Mouse (Mus musculus) lung, postnatal 0 days (tissue): Measurements from ENCODE around the gene Cxcr6. TPM values are rescaled to one million over a fixed set of nuclear protein-coding genes. Genes with fewer than 3 reads are reported as not detected.
"Not testable (repeated sequence)": the region's sequence is repeated elsewhere in the genome, so short reads cannot be mapped to it uniquely, and the experiment has no call there.

Experiments
- ATAC-seq: fragments of 200-750 bp; cut with Nextera tagmentation; 2 replicates; pipeline ENCODE4 v1.8.0; 2017; ENCODE audit warnings: moderate library complexity
- DNase-seq: peaks from one replicate; pipeline ENCODE4 v3.0.0-alpha.2; 2016; ENCODE audit warnings: low spot score
- H3K27ac ChIP-seq: fragments of 300-500 bp; sonication (generic); 2 replicates; pipeline ENCODE4 v1.5.1; 2014; ENCODE audit warnings: antibody characterized with exemption, mild to moderate bottlenecking, low read length, mixed read lengths
- H3K27me3 ChIP-seq: fragments of 300-500 bp; sonication (generic); replicated peaks from 2 replicates; pipeline ENCODE4 v1.6.1; 2014; ENCODE audit warnings: low read length, mixed read lengths; ENCODE audit not compliant: insufficient read depth
- H3K36me3 ChIP-seq: fragments of 300-500 bp; sonication (generic); 2 replicates; pipeline ENCODE4 v1.6.1; 2014; ENCODE audit warnings: low read length, mixed read lengths; ENCODE audit not compliant: insufficient read depth
- H3K4me1 ChIP-seq: fragments of 300-500 bp; sonication (generic); 2 replicates; pipeline ENCODE4 v1.6.1; 2014; ENCODE audit warnings: antibody characterized with exemption, low read depth, low read length, mixed read lengths; ENCODE audit not compliant: insufficient read depth
- H3K4me2 ChIP-seq: fragments of 300-500 bp; sonication (generic); replicated peaks from 2 replicates; pipeline ENCODE4 v1.6.1; 2014; ENCODE audit warnings: low read depth, mild to moderate bottlenecking, low read length, moderate library complexity, mixed read lengths
- H3K4me3 ChIP-seq: fragments of 300-500 bp; sonication (generic); 2 replicates; pipeline ENCODE4 v1.5.1; 2014; ENCODE audit warnings: low read depth, low read length
- H3K9ac ChIP-seq: fragments of 300-500 bp; sonication (generic); replicated peaks from 2 replicates; pipeline ENCODE4 v1.6.1; 2014; ENCODE audit warnings: low read depth, mild to moderate bottlenecking
- H3K9me3 ChIP-seq: fragments of 300-500 bp; sonication (generic); 2 replicates; pipeline ENCODE4 v1.6.1; 2016; ENCODE audit warnings: low read length, mixed read lengths
- CTCF ChIP-seq: IDR thresholded peaks from 2 replicates; pipeline ENCODE4 v1.5.1; 2016; ENCODE audit warnings: antibody characterized with exemption, mild to moderate bottlenecking
- EP300 ChIP-seq: IDR thresholded peaks from 2 replicates; pipeline ENCODE4 v1.6.1; 2016; ENCODE audit warnings: antibody characterized with exemption, mild to moderate bottlenecking, control low read depth
- WGBS: fragments of 180-500 bp; shearing (Covaris S2); extraction: QIAGEN DNeasy Blood & Tissue Kit; methylation state at CpG from one replicate; pipeline ENCODE4 v1.1.7; 2014; 5-methylcytosine and 5-hydroxymethylcytosine counted together
- polyA plus RNA-seq: library from polyadenylated mRNA; unstranded; fragments of >200 nt; fragmentation: Nextera tagmentation; extraction: Ambion mirVana; gene quantifications from 2 replicates; pipeline ENCODE4 v1.2.1, GENCODE M21; 2015

Cxcr6 gene
- polyA plus RNA-seq, 1 experiment from 2014 or later = 0.49 TPM

DNA sequence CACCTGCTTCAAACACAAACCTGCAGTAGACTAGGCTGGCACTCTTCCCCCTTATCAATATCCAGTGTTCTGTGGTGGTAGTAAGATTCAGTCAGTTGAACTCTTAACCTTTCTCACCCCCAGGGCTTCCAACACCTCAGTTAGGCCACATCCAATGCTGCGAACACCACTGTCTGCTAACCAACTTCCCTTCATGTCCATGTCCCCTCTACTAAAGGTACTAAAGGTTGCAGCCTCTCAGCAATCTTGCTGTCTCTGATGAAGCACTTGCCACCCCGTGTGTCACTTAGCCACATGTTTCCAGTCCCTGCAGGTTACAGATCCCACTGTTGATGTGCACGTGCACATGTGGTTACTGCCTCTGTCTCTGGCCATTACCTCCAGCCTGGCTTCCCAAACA lies 42.5 kb upstream of the Cxcr6 start:
- Histone ChIP-seq H3K27ac (no peak overlapping the region), H3K4me3 (no peak overlapping the region), H3K36me3 (no peaks in the 10 kb centered on the region), H3K27me3 (no peaks in the 10 kb centered on the region), H3K9ac (no peak overlapping the region), H3K4me1 (no peaks in the 10 kb centered on the region), H3K9me3 (no peaks in the 10 kb centered on the region), H3K4me2 (no peak overlapping the region)
- DNase-seq (no peak), ATAC-seq (no peak)
- 59% methylated on average over 3 of the region's 3 CpGs for WGBS
- TF ChIP-seq CTCF (no peak), EP300 (no peak)

GRCm38 (mm10) chr9:123766996-123767395 lies 39.3 kb upstream of the Cxcr6 start:
- TF ChIP-seq CTCF = no peak
- no peak for TF ChIP-seq EP300
- no peaks in the 10 kb centered on the region for H3K9me3 ChIP-seq
- no peak overlapping the region for H3K4me2 ChIP-seq
- no peak for ATAC-seq
- H3K9ac ChIP-seq = no peak overlapping the region
- no peaks in the 10 kb centered on the region for H3K27me3 ChIP-seq
- no peak overlapping the region for H3K27ac ChIP-seq
- no peak for DNase-seq
- H3K36me3 ChIP-seq = no peaks in the 10 kb centered on the region
- H3K4me3 ChIP-seq = no peak overlapping the region
- WGBS = 78% methylated on average over 3 of the region's 3 CpGs
- H3K4me1 ChIP-seq = no peaks in the 10 kb centered on the region

- ATAC-seq = no peak
- H3K4me1 ChIP-seq = no peaks in the 10 kb centered on the region
- no peak overlapping the region for H3K4me3 ChIP-seq
- no peaks in the 10 kb centered on the region for H3K9me3 ChIP-seq
- DNase-seq = no peak
- no peak overlapping the region for H3K27ac ChIP-seq
- 68% methylated on average over 1 of the region's 1 CpGs for WGBS
- H3K4me2 ChIP-seq = no peak overlapping the region
- H3K36me3 ChIP-seq = no peaks in the 10 kb centered on the region
- no peaks in the 10 kb centered on the region for H3K27me3 ChIP-seq
- no peak overlapping the region for H3K9ac ChIP-seq
- TF ChIP-seq EP300 = no peak
- TF ChIP-seq CTCF = no peak
Observed at GRCm38 (mm10) chr9:123768443-123768842, 37.8 kb upstream of the Cxcr6 start.

DNA sequence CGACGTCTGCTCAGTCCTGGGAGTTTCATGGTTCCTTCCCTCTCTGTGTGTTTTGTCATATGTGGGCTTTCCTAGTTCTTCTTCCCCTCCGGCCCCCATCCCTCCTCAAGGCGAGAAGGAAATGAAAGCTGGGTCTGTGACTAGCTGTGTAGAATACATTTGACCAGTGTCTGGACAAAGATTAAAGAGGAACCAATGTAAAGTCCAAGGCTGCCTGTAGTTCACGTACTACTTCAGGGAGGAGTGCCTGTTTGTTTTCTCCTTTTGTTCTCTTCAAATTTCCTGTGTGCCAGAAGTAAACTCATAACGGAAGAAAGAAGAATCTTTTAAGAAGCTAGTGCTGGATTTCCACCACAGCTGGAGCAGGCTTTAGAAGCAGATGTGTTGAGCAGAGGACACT lies 36.7 kb upstream of the Cxcr6 start:
- Histone ChIP-seq H3K36me3 (no peaks in the 10 kb centered on the region), H3K4me1 (no peaks in the 10 kb centered on the region), H3K27ac (no peak overlapping the region), H3K4me3 (no peak overlapping the region), H3K9ac (no peak overlapping the region), H3K9me3 (no peaks in the 10 kb centered on the region), H3K27me3 (no peaks in the 10 kb centered on the region), H3K4me2 (no peak overlapping the region)
- DNase-seq = peak; percentile 43
- WGBS = 30% methylated on average over 6 of the region's 6 CpGs
- ATAC-seq = no peak
- TF ChIP-seq CTCF = no peak

GRCm38 (mm10) chr9:123773299-123773698 lies 33.0 kb upstream of the Cxcr6 start:
- not testable (repeated sequence) for H3K27me3 ChIP-seq, H3K27ac ChIP-seq, H3K9me3 ChIP-seq, ATAC-seq, DNase-seq, H3K9ac ChIP-seq, H3K4me3 ChIP-seq, H3K36me3 ChIP-seq, H3K4me1 ChIP-seq, H3K4me2 ChIP-seq
- WGBS = 38% methylated on average over 2 of the region's 2 CpGs
- TF ChIP-seq CTCF = peak; percentile 33; the same call in 1 of the 2 replicates

GRCm38 (mm10) chr9:123788855-123789529 lies 17.3 kb upstream of the Cxcr6 start:
- no peak for TF ChIP-seq CTCF
- TF ChIP-seq EP300 = no peak
- WGBS = 68% methylated on average over 4 of the region's 4 CpGs

DNA sequence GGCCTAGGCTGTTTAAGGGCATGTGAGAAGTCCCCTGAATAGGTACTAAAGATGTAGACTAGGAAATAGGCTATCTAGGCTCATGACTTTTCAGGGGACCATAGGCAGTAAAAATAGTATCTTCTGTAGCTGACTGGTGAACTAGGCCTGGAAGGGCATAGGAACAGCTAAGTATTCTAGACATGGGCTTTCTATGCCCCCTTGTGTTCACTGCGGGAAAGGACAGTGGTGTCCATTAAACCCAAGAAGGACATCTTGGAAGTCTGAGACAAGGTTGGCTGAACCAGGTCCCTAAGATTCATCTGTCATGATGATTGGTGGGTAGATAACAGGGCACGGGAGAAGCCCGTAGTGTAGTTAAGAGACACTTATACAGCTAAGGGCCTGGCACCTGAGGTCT lies 10.1 kb upstream of the Cxcr6 start:
- H3K4me2 ChIP-seq = no peak overlapping the region
- WGBS = 42% methylated on average over 3 of the region's 3 CpGs
- H3K27me3 ChIP-seq = no peaks in the 10 kb centered on the region
- ATAC-seq = no peak
- no peak for TF ChIP-seq EP300
- peak; percentile 76 for TF ChIP-seq CTCF
- no peaks in the 10 kb centered on the region for H3K4me1 ChIP-seq
- no peaks in the 10 kb centered on the region for H3K9me3 ChIP-seq
- no peak overlapping the region for H3K27ac ChIP-seq
- peaks cover 47% of the 10 kb centered on the region for H3K36me3 ChIP-seq
- no peak overlapping the region for H3K4me3 ChIP-seq
- peak; percentile 37 for DNase-seq
- H3K9ac ChIP-seq = no peak overlapping the region

More at GRCm38 (mm10) chr9:123788855-123789529, 17.3 kb upstream of the Cxcr6 start:
- ATAC-seq (no peak), DNase-seq (no peak)
- Histone ChIP-seq H3K4me1 (no peaks in the 10 kb centered on the region), H3K4me2 (no peak overlapping the region), H3K36me3 (peaks cover 29% of the 10 kb centered on the region), H3K27ac (no peak overlapping the region), H3K9me3 (no peaks in the 10 kb centered on the region), H3K4me3 (no peak overlapping the region), H3K27me3 (no peaks in the 10 kb centered on the region), H3K9ac (no peak overlapping the region)
